Mouse (Mus musculus) heart, embryonic 10.5 days (tissue): ENCODE measurements at regions not wholly inside any gene's neighbourhood (a gene's known extent, or its start where the extent isn't known, plus 50 kb on each side); places are given as distances from the start of the nearest gene placed in this dataset.
A peak's percentile ranks its signal among the peaks of the same experiment; 100 is the strongest.

ENCODE experiments used
- DNase-seq: peaks from one replicate; pipeline ENCODE4 v3.0.0-alpha.2; 2017; ENCODE audit warnings: low spot score
- H3K27ac ChIP-seq: fragments of 300-500 bp; sonication (generic); 2 replicates; pipeline ENCODE4 v1.5.1; 2016; ENCODE audit warnings: mild to moderate bottlenecking
- H3K27me3 ChIP-seq: fragments of 300-500 bp; sonication (generic); 2 replicates; pipeline ENCODE4 v1.6.1; 2016; ENCODE audit warnings: mild to moderate bottlenecking; ENCODE audit not compliant: poor library complexity, insufficient read depth, severe bottlenecking
- H3K36me3 ChIP-seq: fragments of 300-500 bp; sonication (generic); 2 replicates; pipeline ENCODE4 v1.6.1; 2016; ENCODE audit warnings: mild to moderate bottlenecking, moderate library complexity
- H3K4me1 ChIP-seq: fragments of 300-500 bp; sonication (generic); 2 replicates; pipeline ENCODE4 v1.6.1; 2016; ENCODE audit warnings: mild to moderate bottlenecking
- H3K4me3 ChIP-seq: fragments of 300-500 bp; sonication (generic); 2 replicates; pipeline ENCODE4 v1.5.1; 2016; ENCODE audit warnings: mild to moderate bottlenecking, moderate library complexity
- H3K9me3 ChIP-seq: fragments of 300-500 bp; sonication (generic); 2 replicates; pipeline ENCODE4 v1.6.1; 2016; ENCODE audit warnings: mild to moderate bottlenecking, moderate library complexity
- WGBS: fragments of 180-500 bp; shearing (Covaris S2); methylation state at CpG from one replicate; pipeline ENCODE4 v1.1.7; 2016; 5-methylcytosine and 5-hydroxymethylcytosine counted together

- Histone ChIP-seq H3K9me3 (no peaks in the 10 kb centered on the region), H3K4me3 (no peak overlapping the region), H3K36me3 (no peaks in the 10 kb centered on the region), H3K4me1 (no peaks in the 10 kb centered on the region), H3K27me3 (no peaks in the 10 kb centered on the region), H3K27ac (no peak overlapping the region)
- WGBS = 78% methylated on average over 9 of the region's 9 CpGs
- no peak for DNase-seq
Measured at GRCm38 (mm10) chr8:107739091-107739490, 150.8 kb upstream of the Psmd7 start.

DNA sequence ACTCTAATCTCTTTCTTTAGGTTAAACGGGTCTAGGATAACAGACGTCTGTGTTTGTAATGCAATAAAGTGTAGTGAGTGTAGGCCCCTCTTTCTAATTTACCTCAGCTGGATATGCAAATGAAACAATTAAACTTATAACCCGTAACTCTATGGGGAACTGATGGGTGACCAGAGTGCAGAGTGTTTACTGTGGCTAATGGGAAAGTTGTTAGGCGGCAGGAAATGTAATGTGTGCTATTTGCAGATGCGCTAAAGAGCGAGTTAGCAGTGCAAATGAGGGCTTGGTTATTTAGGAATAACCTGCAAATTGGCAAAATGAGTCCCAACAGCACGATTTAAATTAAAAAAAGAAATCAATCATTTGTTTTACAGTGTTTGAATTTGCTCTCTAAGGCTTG lies 168.8 kb upstream of the Psmd7 start:
- Histone ChIP-seq H3K36me3 (no peaks in the 10 kb centered on the region), H3K4me3 (no peak overlapping the region), H3K27ac (no peak overlapping the region), H3K4me1 (no peaks in the 10 kb centered on the region), H3K9me3 (no peaks in the 10 kb centered on the region), H3K27me3 (no peaks in the 10 kb centered on the region)
- WGBS = 74% methylated on average over 7 of the region's 7 CpGs
- no peak for DNase-seq

DNA sequence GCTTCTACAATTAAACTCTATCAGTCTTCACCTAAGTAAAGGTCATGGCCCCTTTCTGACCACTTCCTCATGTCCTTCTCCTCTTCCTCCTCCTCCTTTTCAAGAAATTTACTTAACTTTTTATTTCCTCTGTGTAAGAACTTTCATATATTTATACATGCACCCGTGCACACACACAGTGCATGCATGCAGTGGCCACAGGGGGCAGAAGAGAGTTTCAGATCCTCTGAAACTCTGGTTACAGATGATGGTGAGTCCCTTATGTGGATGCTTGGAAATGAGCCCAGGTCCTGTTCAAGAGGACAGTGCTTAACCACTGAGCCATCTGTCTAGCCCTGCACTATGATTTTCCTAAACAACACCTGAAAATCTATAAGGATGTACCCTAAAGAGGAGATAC lies 170.4 kb upstream of the Psmd7 start:
- no peaks in the 10 kb centered on the region for H3K27me3 ChIP-seq
- no peak overlapping the region for H3K27ac ChIP-seq
- H3K36me3 ChIP-seq = no peaks in the 10 kb centered on the region
- WGBS = 55% methylated on average over 1 of the region's 1 CpGs
- no peak overlapping the region for H3K4me3 ChIP-seq
- DNase-seq = no peak
- H3K9me3 ChIP-seq = no peaks in the 10 kb centered on the region; the same call in 1 of the 2 replicates
- H3K4me1 ChIP-seq = no peaks in the 10 kb centered on the region

DNA sequence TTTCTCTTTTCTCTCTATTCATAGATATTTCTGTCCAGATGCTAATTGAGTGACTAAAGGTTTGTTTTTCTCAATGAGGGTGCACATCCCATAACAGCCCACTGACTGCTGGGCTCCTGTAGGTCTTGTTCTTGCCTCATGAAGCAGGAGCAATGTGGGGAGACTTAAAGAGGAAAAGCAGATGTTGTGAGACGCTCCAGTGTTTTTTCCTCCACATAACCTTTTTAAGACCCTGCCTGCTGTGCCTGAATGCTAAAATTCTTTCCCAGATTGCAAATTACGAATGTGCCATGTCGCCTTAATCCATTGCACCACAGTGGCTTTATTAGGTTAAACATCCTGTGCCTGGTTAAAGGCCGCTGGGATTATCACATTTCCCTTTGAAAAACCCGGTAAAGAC lies 165.5 kb upstream of the Zfhx3 start:
- H3K27ac ChIP-seq = no peak overlapping the region
- no peaks in the 10 kb centered on the region for H3K9me3 ChIP-seq
- H3K4me1 ChIP-seq = no peaks in the 10 kb centered on the region
- DNase-seq = no peak
- 27% methylated on average over 5 of the region's 5 CpGs for WGBS
- H3K4me3 ChIP-seq = no peak overlapping the region
- no peaks in the 10 kb centered on the region for H3K27me3 ChIP-seq
- H3K36me3 ChIP-seq = no peaks in the 10 kb centered on the region

DNA sequence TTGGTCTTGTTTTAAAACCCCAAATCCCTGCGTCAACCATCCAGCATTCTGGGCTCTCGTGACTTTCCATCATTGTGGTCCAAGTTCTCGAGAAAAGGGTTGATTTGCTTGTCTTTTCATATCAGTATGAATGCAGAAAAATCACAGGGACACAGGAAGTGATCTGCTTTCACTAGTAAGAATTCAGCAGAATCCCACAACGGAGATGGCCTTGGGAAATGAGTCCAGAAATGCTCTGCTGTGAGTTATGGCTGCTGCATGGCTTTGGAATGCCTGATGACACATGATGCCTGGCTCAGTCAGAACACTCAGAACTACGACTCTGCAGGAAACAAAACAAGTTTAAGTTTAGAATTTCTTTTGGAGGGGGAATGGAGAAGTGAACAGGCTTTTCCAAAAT lies 156.7 kb upstream of the Zfhx3 start:
- 75% methylated on average over 5 of the region's 5 CpGs for WGBS
- Histone ChIP-seq H3K9me3 (no peaks in the 10 kb centered on the region), H3K27me3 (no peaks in the 10 kb centered on the region), H3K4me1 (no peaks in the 10 kb centered on the region), H3K27ac (no peak overlapping the region), H3K4me3 (no peak overlapping the region), H3K36me3 (no peaks in the 10 kb centered on the region)
- no peak for DNase-seq

- H3K4me1 ChIP-seq = no peaks in the 10 kb centered on the region
- DNase-seq = no peak
- no peak overlapping the region for H3K27ac ChIP-seq
- H3K9me3 ChIP-seq = no peaks in the 10 kb centered on the region
- H3K27me3 ChIP-seq = no peaks in the 10 kb centered on the region
- no peak overlapping the region for H3K4me3 ChIP-seq
- no peaks in the 10 kb centered on the region for H3K36me3 ChIP-seq
- WGBS = 84% methylated on average over 3 of the region's 3 CpGs
Measured at GRCm38 (mm10) chr8:107792286-107792685, 150.2 kb upstream of the Zfhx3 start.

GRCm38 (mm10) chr8:107814931-107815330 lies 127.5 kb upstream of the Zfhx3 start:
- no peaks in the 10 kb centered on the region for H3K27me3 ChIP-seq
- no peak for DNase-seq
- H3K27ac ChIP-seq = no peak overlapping the region
- no peaks in the 10 kb centered on the region for H3K9me3 ChIP-seq
- 78% methylated on average over 14 of the region's 14 CpGs for WGBS
- no peaks in the 10 kb centered on the region for H3K36me3 ChIP-seq
- peaks cover 4% of the 10 kb centered on the region for H3K4me1 ChIP-seq
- no peak overlapping the region for H3K4me3 ChIP-seq

GRCm38 (mm10) chr8:107815775-107816174 lies 126.7 kb upstream of the Zfhx3 start:
- Histone ChIP-seq H3K27me3 (no peaks in the 10 kb centered on the region), H3K4me3 (no peak overlapping the region), H3K9me3 (no peaks in the 10 kb centered on the region), H3K36me3 (no peaks in the 10 kb centered on the region), H3K4me1 (peaks cover 11% of the 10 kb centered on the region), H3K27ac (no peak overlapping the region)
- 30% methylated on average over 3 of the region's 3 CpGs for WGBS
- no peak for DNase-seq

DNA sequence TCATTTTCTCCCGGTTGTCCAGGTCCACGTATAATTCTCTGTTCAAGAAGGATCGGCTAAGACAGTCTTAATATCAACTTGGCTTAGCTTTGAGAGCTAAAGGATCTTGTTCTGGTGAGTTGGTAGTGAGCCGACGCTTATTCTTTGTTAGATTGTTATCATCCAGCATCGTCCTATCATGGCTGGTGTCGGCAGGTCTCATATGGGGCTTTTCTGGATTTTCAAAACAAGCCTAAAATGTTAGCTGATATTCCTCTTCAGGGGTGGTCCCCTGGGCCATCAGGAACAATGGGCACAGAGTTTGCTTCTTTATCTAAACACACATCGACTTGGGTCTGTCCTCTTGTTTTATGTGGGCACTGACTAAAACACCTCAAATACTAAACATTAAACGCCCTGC lies 124.6 kb upstream of the Zfhx3 start:
- Histone ChIP-seq H3K4me3 (no peak overlapping the region), H3K27ac (no peak overlapping the region), H3K4me1 (peaks cover 13% of the 10 kb centered on the region), H3K27me3 (no peaks in the 10 kb centered on the region), H3K36me3 (no peaks in the 10 kb centered on the region), H3K9me3 (no peaks in the 10 kb centered on the region)
- WGBS = 82% methylated on average over 9 of the region's 9 CpGs
- DNase-seq = no peak

GRCm38 (mm10) chr8:107820174-107820760 lies 122.2 kb upstream of the Zfhx3 start:
- Histone ChIP-seq H3K9me3 (no peaks in the 10 kb centered on the region), H3K4me3 (0 out of 2 replicates have a peak overlapping the region, but pooled peaks have one; percentile 27), H3K27ac (0 out of 2 replicates have a peak overlapping the region, but pooled peaks have one; percentile 0), H3K4me1 (peaks cover 23% of the 10 kb centered on the region), H3K36me3 (no peaks in the 10 kb centered on the region), H3K27me3 (no peaks in the 10 kb centered on the region)
- whole genome bisulfite sequencing = 2% methylated on average over 8 of the region's 8 CpGs
- no peak for DNase-seq

GRCm38 (mm10) chr8:107821522-107821921 lies 120.9 kb upstream of the Zfhx3 start:
- no peak overlapping the region for H3K4me3 ChIP-seq
- no peak overlapping the region for H3K27ac ChIP-seq
- H3K36me3 ChIP-seq = no peaks in the 10 kb centered on the region
- no peaks in the 10 kb centered on the region for H3K27me3 ChIP-seq
- no peak for DNase-seq
- H3K9me3 ChIP-seq = no peaks in the 10 kb centered on the region
- peaks cover 23% of the 10 kb centered on the region for H3K4me1 ChIP-seq
- 56% methylated on average over 6 of the region's 6 CpGs for WGBS

GRCm38 (mm10) chr8:107824096-107824495 lies 118.3 kb upstream of the Zfhx3 start:
- no peak for DNase-seq
- peaks cover 23% of the 10 kb centered on the region for H3K4me1 ChIP-seq
- H3K4me3 ChIP-seq = peak overlapping the region; percentile 45
- no peaks in the 10 kb centered on the region for H3K27me3 ChIP-seq
- WGBS = 16% methylated on average over 7 of the region's 7 CpGs
- no peaks in the 10 kb centered on the region for H3K36me3 ChIP-seq
- peak overlapping the region; percentile 66 for H3K27ac ChIP-seq
- H3K9me3 ChIP-seq = no peaks in the 10 kb centered on the region

DNA sequence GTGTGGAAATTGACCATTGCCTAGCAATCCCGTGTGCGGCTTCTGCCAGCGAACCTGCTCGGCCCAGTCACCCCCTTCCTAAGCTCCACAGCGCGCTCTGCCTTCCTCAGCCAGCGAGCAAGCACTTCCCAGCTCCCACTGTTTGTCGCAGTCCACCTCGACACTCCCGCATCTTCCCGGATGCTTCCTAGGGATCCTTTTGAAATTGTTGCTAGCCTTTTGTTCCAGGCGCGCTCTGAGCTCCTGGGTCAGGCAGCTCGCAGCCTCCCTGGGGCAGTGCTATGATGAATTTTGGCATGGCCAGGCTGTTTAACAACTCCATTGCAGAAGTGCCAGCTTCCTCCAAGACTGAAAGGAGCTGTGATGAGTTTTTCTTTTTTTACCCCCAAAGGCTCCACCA lies 117.8 kb upstream of the Zfhx3 start:
- peak overlapping the region; percentile 66 for H3K27ac ChIP-seq
- H3K4me3 ChIP-seq = peak overlapping the region; percentile 45
- peak; percentile 79 for DNase-seq
- H3K36me3 ChIP-seq = no peaks in the 10 kb centered on the region
- H3K9me3 ChIP-seq = no peaks in the 10 kb centered on the region
- WGBS = under 1% methylated on average over 14 of the region's 14 CpGs
- no peaks in the 10 kb centered on the region for H3K27me3 ChIP-seq
- H3K4me1 ChIP-seq = peaks cover 22% of the 10 kb centered on the region

- Histone ChIP-seq H3K27me3 (no peaks in the 10 kb centered on the region), H3K36me3 (no peaks in the 10 kb centered on the region), H3K4me3 (no peak overlapping the region), H3K9me3 (no peaks in the 10 kb centered on the region), H3K27ac (no peak overlapping the region), H3K4me1 (peaks cover 9% of the 10 kb centered on the region)
- no peak for DNase-seq
- WGBS = 71% methylated on average over 17 of the region's 17 CpGs
Measured at GRCm38 (mm10) chr8:107827500-107828125, 114.8 kb upstream of the Zfhx3 start.
